ENCODE assay signal across 29 mouse cellular contexts in the genomic region with DNA sequence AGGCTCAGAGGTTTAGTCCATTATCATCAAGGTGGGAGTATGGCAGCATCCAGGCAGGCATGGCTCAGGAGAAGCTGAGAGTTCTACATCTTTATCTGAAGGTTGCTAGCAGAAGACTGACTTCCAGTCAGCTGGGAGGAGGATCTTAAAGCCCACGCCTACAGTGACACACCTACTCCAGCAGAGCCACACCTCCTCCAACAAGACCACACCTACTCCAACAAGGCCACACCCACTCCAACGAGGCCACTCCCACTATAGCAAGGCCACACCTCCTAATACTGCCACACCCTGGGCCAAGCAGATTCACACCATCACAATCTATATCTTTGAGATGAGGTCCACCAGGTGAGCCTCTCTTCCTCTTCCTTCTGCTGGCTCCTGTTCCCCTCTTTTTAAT. TPM values are rescaled to one million over a fixed set of nuclear protein-coding genes. Genes with fewer than 3 reads are reported as not detected.
DNase-seq lines count a peak whose midpoint lies in the region; ATAC-seq and TF ChIP-seq lines count a peak whose summit lies in the region.
"Had no signal": no experiment of that assay in that cellular context is flagged by ENCODE, and none has a peak within 500 bp of the region (broad histone marks: within the 10 kb centered on the region; RNA-seq: fewer than 3 reads in every experiment).

No protein-coding gene starts in this region.

- peaks cover 14% of the 10 kb centered on the region for H3K4me1 ChIP-seq in hindbrain, postnatal 0 days (ENCODE audit: insufficient read depth, low read length)
- peaks cover 51% of the 10 kb centered on the region for H3K4me1 ChIP-seq in hindbrain, embryonic 13.5 days (replicated peaks)
- peaks cover 8% of the 10 kb centered on the region; the same call in 1 of the 2 replicates for H3K4me1 ChIP-seq in midbrain, postnatal 0 days (ENCODE audit: insufficient read depth, low read length)
- peaks cover 17% of the 10 kb centered on the region; the same call in 1 of the 2 replicates for H3K4me1 ChIP-seq in midbrain, embryonic 11.5 days (ENCODE audit: control insufficient read depth, insufficient read depth, low read length)

- H3K27me3 ChIP-seq in hindbrain, postnatal 0 days (ENCODE audit: insufficient read depth, low read length) = no peaks in the 10 kb centered on the region
- H3K27me3 ChIP-seq in hindbrain, embryonic 13.5 days = peaks cover 23% of the 10 kb centered on the region; the same call in 1 of the 2 replicates
- no peaks in the 10 kb centered on the region for H3K27me3 ChIP-seq in midbrain, postnatal 0 days (ENCODE audit: insufficient read depth, low read length)
- H3K27me3 ChIP-seq in midbrain, embryonic 11.5 days (ENCODE audit: control insufficient read depth, insufficient read depth, low read length) = peaks cover 18% of the 10 kb centered on the region
- H3K27me3 ChIP-seq: hindbrain, embryonic 15.5 days had no signal

- DNase-seq in hindbrain, postnatal 0 days (ENCODE audit: low spot score) = no peak
- no peak for DNase-seq in midbrain, postnatal 0 days (ENCODE audit: low spot score)
- no peak for DNase-seq in midbrain, embryonic 11.5 days (ENCODE audit: low spot score, missing footprints)
- peak; percentile 68 for DNase-seq in ZHBTc4 (ENCODE audit: low read depth, low spot score)
- no peak for DNase-seq in yolk sac, embryonic 10.5 days (ENCODE audit: low spot score)
- no peak for DNase-seq in gastrocnemius, postnatal 14 days
- DNase-seq: adrenal gland, postnatal 10 days; adrenal gland, postnatal 36 days; cerebellum, adult 11 months; cerebellum, adult 2 months; cerebellum, adult 9-11 months; cerebellum, postnatal 25 days; forebrain, postnatal 0 days; gastrocnemius, postnatal 36 days; heart, adult 2 months; heart, postnatal 14 days; heart, postnatal 4 days had no signal

- 70% methylated on average over 2 of the region's 2 CpGs for WGBS in hindbrain, postnatal 0 days
- 52% methylated on average over 2 of the region's 2 CpGs for WGBS in hindbrain, embryonic 13.5 days
- 73% methylated on average over 2 of the region's 2 CpGs for WGBS in midbrain, postnatal 0 days
- 69% methylated on average over 2 of the region's 2 CpGs for WGBS in midbrain, embryonic 11.5 days

- no peak for ATAC-seq in hindbrain, postnatal 0 days
- no peak for ATAC-seq in hindbrain, embryonic 13.5 days (ENCODE audit: low FRiP score)
- ATAC-seq in midbrain, postnatal 0 days (ENCODE audit: low FRiP score) = no peak
- ATAC-seq in midbrain, embryonic 11.5 days (ENCODE audit: low FRiP score) = no peak
- ATAC-seq: forebrain, embryonic 14.5 days; forebrain, postnatal 0 days; inflammation-experienced regulatory T-cells, adult 6 months; Patski had no signal

- no peaks in the 10 kb centered on the region for H3K9me3 ChIP-seq in hindbrain, postnatal 0 days (ENCODE audit: low read length)
- no peaks in the 10 kb centered on the region for H3K9me3 ChIP-seq in hindbrain, embryonic 13.5 days
- no peaks in the 10 kb centered on the region for H3K9me3 ChIP-seq in midbrain, postnatal 0 days (ENCODE audit: low read length)
- H3K9me3 ChIP-seq in midbrain, embryonic 11.5 days (ENCODE audit: control insufficient read depth, low read length) = no peaks in the 10 kb centered on the region
- H3K9me3 ChIP-seq: embryonic facial prominence, embryonic 12.5 days; embryonic facial prominence, embryonic 15.5 days; heart, embryonic 10.5 days; heart, embryonic 13.5 days; hindbrain, embryonic 15.5 days had no signal

- no peak overlapping the region for H3K27ac ChIP-seq in hindbrain, postnatal 0 days
- H3K27ac ChIP-seq in hindbrain, embryonic 13.5 days = no peak overlapping the region
- no peak overlapping the region for H3K27ac ChIP-seq in midbrain, postnatal 0 days (ENCODE audit: low read depth, low read length)
- H3K27ac ChIP-seq in midbrain, embryonic 11.5 days (ENCODE audit: low read depth, low read length) = no peak overlapping the region
- H3K27ac ChIP-seq: embryonic facial prominence, embryonic 12.5 days; embryonic facial prominence, embryonic 15.5 days; heart, adult 2 months; heart, embryonic 10.5 days; heart, embryonic 13.5 days; hindbrain, embryonic 15.5 days had no signal

- H3K4me3 ChIP-seq in hindbrain, postnatal 0 days (ENCODE audit: low read length) = no peak overlapping the region
- H3K4me3 ChIP-seq in hindbrain, embryonic 13.5 days = no peak overlapping the region
- no peak overlapping the region for H3K4me3 ChIP-seq in midbrain, postnatal 0 days (ENCODE audit: low read depth, low read length)
- no peak overlapping the region for H3K4me3 ChIP-seq in midbrain, embryonic 11.5 days (ENCODE audit: low read depth, low read length)
- H3K4me3 ChIP-seq: embryonic facial prominence, embryonic 12.5 days; embryonic facial prominence, embryonic 15.5 days; heart, adult 2 months; heart, embryonic 10.5 days; heart, embryonic 13.5 days; hindbrain, embryonic 15.5 days had no signal

- no peak for TF ChIP-seq CTCF in hindbrain, postnatal 0 days (IDR thresholded peaks at IDR 0.05; ENCODE audit: low read depth)
- TF ChIP-seq CTCF in midbrain, postnatal 0 days (IDR thresholded peaks at IDR 0.05) = no peak

- intact Hi-C loops in gastrocnemius, postnatal 14 days (cut with DNase I; ENCODE audit: low total_unique reads) = no loop called here

- H3K36me3 ChIP-seq in hindbrain, postnatal 0 days (ENCODE audit: insufficient read depth, low read length) = peaks cover 4% of the 10 kb centered on the region; the same call in 1 of the 2 replicates
- H3K36me3 ChIP-seq in hindbrain, embryonic 13.5 days = no peaks in the 10 kb centered on the region
- 0 out of 2 replicates have a peak, but pooled peaks cover 2% of the 10 kb centered on the region for H3K36me3 ChIP-seq in midbrain, postnatal 0 days (ENCODE audit: insufficient read depth, low read length)
- H3K36me3 ChIP-seq in midbrain, embryonic 11.5 days (ENCODE audit: control insufficient read depth, insufficient read depth, low read length) = no peaks in the 10 kb centered on the region
- H3K36me3 ChIP-seq: embryonic facial prominence, embryonic 12.5 days; embryonic facial prominence, embryonic 15.5 days; G1E; heart, embryonic 10.5 days; heart, embryonic 13.5 days; hindbrain, embryonic 15.5 days had no signal

- peak overlapping the region; percentile 75; the same call in 1 of the 2 replicates for H3K4me2 ChIP-seq in hindbrain, postnatal 0 days (ENCODE audit: low read depth, low read length)
- no peak overlapping the region for H3K4me2 ChIP-seq in hindbrain, embryonic 13.5 days
- peak overlapping the region; percentile 82; the same call in 1 of the 2 replicates for H3K4me2 ChIP-seq in midbrain, postnatal 0 days (ENCODE audit: low read depth, low read length, poor library complexity, severe bottlenecking)
- no peak overlapping the region for H3K4me2 ChIP-seq in midbrain, embryonic 11.5 days
- H3K4me2 ChIP-seq: embryonic facial prominence, embryonic 12.5 days; embryonic facial prominence, embryonic 15.5 days; heart, embryonic 13.5 days; hindbrain, embryonic 15.5 days had no signal

- H3K9ac ChIP-seq in hindbrain, postnatal 0 days (replicated peaks; ENCODE audit: low read length) = no peak overlapping the region
- H3K9ac ChIP-seq in hindbrain, embryonic 13.5 days = no peak overlapping the region
- H3K9ac ChIP-seq in midbrain, postnatal 0 days (replicated peaks; ENCODE audit: low read length, poor library complexity, severe bottlenecking) = no peak overlapping the region
- no peak overlapping the region for H3K9ac ChIP-seq in midbrain, embryonic 11.5 days (ENCODE audit: low read length)
- H3K9ac ChIP-seq: embryonic facial prominence, embryonic 12.5 days; embryonic facial prominence, embryonic 15.5 days; forebrain, postnatal 0 days; heart, embryonic 13.5 days; hindbrain, embryonic 15.5 days had no signal

RNA-seq across cellular contexts. Expression of a gene that starts 4.8 kb away (rescaled TPM):
- total RNA-seq in hindbrain, postnatal 0 days (2014; rRNA removed) = 80.1 and 93.5 TPM in 2 replicates
- polyA plus RNA-seq in hindbrain, postnatal 0 days (2015; fragmentation: Nextera tagmentation; extraction: Ambion mirVana) = 39.5 and 43.5 TPM in 2 replicates
- 28.4 and 32.5 TPM in 2 replicates for polyA plus RNA-seq in hindbrain, embryonic 13.5 days (2015; fragmentation: Nextera tagmentation; extraction: Ambion mirVana)
- total RNA-seq in midbrain, postnatal 0 days (2014; rRNA removed) = 101 and 115 TPM in 2 replicates
- 60.7 and 65.7 TPM in 2 replicates for polyA plus RNA-seq in midbrain, postnatal 0 days (2015; fragmentation: Nextera tagmentation; extraction: Ambion mirVana)
- polyA plus RNA-seq in midbrain, embryonic 11.5 days (2014; fragmentation: Nextera tagmentation; extraction: Ambion mirVana) = 2.6 TPM in 2 replicates
- under 1 TPM; 0.16 to 0.24 TPM for total RNA-seq in gastrocnemius, postnatal 14 days (2021)
- total RNA-seq: common myeloid progenitor, adult 5-6 weeks; granulocyte monocyte progenitor cell, adult 5-6 weeks had no signal
- polyA plus RNA-seq: G1E had no signal

Comparison
In these comparisons a context has a peak if more than half of its experiments do, and no peak if none do; other contexts are left out.
1. H3K4me2 ChIP-seq: peak in hindbrain, postnatal 0 days (single experiment) and midbrain, postnatal 0 days (single experiment); none in hindbrain, embryonic 13.5 days (single experiment) and midbrain, embryonic 11.5 days (single experiment).